Mouse (Mus musculus): ENCODE results near the gene Has1. TPM values are rescaled to one million over a fixed set of nuclear protein-coding genes. Genes with fewer than 3 reads are reported as not detected.

Has1 gene
- polyA plus RNA-seq (2012; rRNA removed; ENCODE audit: low replicate concordance): 0.19 TPM in 1 of 2 replicates, not detected in the other

GRCm38 (mm10) chr17:17855064-17855838 is at the start of gene Has1:
Gene Has1 (minus strand): TSS chr17:17855205.

GRCm38 (mm10) chr17:17887774-17888248 is 32.8 kb upstream of the Has1 start, which contains the start of the genes Fpr2 and Fpr3:
Gene Fpr2 (plus strand): TSS chr17:17887824.
Gene Fpr3 (plus strand): TSS chr17:17887852.

GRCm38 (mm10) chr17:17883840-17884239 is 28.8 kb upstream of the Has1 start, which contains the start of gene Fpr1:
Gene Fpr1 (minus strand): TSS chr17:17883940.

GRCm38 (mm10) chr17:17826751-17827657 is 28.0 kb downstream of the Has1 start, which contains the start of gene Spaca6:
Gene Spaca6 (plus strand): TSS chr17:17827158.

Other genes starting within 250 kb of the Has1 start
- gene Lnpep, start 230.2 kb downstream of the Has1 start, polyA plus RNA-seq (2012; rRNA removed; ENCODE audit: low replicate concordance): 1.00 and 1.9 TPM in 2 replicates
- not detected in 2 replicates for gene Vmn2r90, start 151.5 kb downstream of the Has1 start, polyA plus RNA-seq (2012; rRNA removed; ENCODE audit: low replicate concordance)
- gene Spaca6, start 28.0 kb downstream of the Has1 start, polyA plus RNA-seq (2012; rRNA removed; ENCODE audit: low replicate concordance): 3.9 and 13.0 TPM in 2 replicates
- 0.13 TPM in 1 of 2 replicates, not detected in the other for gene Fpr1, start 28.7 kb upstream of the Has1 start, polyA plus RNA-seq (2012; rRNA removed; ENCODE audit: low replicate concordance)
- gene Fpr2, start 32.6 kb upstream of the Has1 start, polyA plus RNA-seq (2012; rRNA removed; ENCODE audit: low replicate concordance): 0.31 TPM in 1 of 2 replicates, not detected in the other
- not detected in 2 replicates for gene Fpr3, start 32.6 kb upstream of the Has1 start, polyA plus RNA-seq (2012; rRNA removed; ENCODE audit: low replicate concordance)
- not detected in 2 replicates for gene Fpr-rs4, start 166.5 kb upstream of the Has1 start, polyA plus RNA-seq (2012; rRNA removed; ENCODE audit: low replicate concordance)
- gene Vmn2r124, start 194.2 kb upstream of the Has1 start, polyA plus RNA-seq (2012; rRNA removed; ENCODE audit: low replicate concordance): not detected in 2 replicates
- gene Vmn2r91, start 229.8 kb upstream of the Has1 start, polyA plus RNA-seq (2012; rRNA removed; ENCODE audit: low replicate concordance): not detected in 2 replicates

Measured in duodenum, adult 2 months (tissue).